Mouse (Mus musculus): Measurements from ENCODE around the gene Dok5.

DNA sequence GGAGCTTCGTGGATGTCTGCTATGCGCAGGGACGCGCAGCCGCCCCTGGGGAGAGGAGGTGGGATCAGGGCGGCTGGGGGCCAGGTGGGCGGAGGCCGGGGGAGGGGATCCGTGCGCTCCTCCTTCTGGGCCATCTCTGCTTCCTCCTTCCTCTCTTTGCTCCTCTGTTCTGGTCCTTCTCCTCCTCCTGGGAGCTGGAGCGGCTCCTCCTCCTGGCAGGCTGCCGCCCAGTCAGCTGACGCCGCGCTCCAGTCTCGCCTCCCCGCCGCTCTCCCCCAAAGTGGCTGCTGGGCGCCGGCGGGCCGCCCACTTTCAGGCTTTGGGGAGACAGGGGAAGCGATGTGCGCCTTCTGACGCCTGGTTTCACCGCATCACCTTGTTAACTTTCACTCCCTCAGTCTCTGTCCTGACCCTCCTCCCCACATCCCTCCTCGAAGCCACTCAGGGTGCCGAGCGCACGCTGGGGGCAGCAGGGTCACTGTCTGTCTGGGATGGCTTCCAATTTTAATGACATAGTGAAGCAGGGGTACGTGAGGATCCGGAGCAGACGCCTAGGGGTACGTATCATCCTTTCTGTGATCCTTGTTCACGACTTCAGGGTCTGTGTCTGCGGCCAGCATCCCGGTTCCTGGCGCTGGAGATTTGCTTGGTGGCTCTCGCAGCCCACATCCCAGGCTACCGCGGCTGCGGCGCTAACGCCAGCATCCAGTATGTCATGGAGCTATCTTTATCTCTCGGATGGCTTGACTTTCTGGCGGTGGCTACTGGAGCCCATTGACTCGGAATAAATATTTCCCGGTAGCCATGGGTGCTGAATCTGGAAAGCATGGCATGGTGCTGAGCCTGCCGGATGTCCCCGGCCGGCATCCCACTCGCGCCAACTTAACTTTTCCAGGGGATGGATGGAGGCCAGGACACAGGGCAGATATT, at the start of gene Dok5:
- TF ChIP-seq POLR2A (IDR thresholded peaks at IDR 0.05; ENCODE audit: control insufficient read depth, low read depth, low read length) (no peak), CTCF (IDR thresholded peaks at IDR 0.05; ENCODE audit: control insufficient read depth, insufficient read depth, insufficient replicate concordance, low read depth, low read length) (no peak)
